Mouse (Mus musculus): ENCODE results near the gene Gltp.

Gltp gene

DNA sequence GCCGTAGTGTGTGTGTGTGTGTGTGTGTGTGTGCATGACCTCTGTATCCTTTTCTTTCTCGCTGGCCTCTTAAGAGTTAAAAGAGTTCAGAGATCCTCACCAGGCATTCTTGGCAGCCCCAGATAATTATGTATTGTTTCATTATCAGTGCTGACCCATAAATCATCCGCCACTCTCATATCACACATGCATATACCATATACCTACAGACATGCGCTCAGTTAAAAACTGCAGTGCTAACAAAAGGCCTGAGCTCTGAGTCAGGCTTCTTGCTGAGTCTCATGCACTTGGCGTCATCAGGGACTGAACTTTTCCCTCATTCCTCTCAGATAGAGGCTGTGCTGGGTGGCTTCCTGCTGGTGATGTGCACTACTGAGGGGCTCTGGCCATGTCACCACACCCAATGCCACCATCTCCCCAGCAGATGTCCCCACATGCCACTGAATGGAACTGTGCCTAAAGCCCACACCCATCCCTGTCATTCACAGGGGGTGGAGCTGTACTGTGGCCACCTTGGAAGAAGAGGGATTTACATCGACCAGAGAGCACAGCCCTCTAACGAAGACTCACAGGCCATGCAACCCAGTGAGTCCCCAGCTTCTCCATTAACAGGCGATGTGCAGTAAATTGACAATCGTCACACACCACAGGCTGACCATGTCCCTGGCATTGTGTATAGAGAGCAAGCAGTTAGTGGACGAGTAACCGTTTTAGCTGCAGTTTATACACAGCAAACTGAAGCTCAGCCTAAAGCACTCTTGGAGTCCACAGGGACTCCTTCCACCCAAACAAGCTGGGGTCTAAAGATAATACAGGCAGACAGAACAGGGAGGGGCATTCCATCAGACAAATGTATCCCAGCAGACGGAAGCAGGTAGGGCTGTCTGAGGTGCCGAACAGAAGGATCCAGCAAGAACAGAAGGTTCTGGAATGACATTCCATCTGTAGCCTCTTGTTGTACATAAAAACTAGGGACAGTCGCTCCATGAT, 11.9 kb upstream of the Gltp start:
- DNase-seq (ENCODE audit: low spot score): no peak

DNA sequence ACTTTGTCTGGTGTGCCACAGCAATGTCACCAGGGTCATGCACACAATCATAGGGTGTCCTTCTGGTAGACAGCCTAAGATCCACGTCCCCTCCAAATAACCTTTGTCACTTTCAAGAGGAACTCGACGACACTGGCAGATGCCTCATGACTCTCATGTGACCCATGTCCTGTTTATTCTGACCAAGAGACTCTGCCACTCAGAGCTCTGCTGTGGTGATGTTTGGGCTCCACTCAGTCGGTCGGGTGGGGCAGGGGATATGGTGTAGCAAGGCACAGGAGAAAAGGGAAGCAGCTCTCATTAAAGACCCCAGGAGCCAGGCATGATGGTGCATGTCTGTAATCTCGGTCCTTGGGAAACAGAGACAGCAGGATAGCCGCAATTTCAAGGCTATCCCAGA, 8.2 kb upstream of the Gltp start:
- no peak for DNase-seq (ENCODE audit: low spot score)

DNA sequence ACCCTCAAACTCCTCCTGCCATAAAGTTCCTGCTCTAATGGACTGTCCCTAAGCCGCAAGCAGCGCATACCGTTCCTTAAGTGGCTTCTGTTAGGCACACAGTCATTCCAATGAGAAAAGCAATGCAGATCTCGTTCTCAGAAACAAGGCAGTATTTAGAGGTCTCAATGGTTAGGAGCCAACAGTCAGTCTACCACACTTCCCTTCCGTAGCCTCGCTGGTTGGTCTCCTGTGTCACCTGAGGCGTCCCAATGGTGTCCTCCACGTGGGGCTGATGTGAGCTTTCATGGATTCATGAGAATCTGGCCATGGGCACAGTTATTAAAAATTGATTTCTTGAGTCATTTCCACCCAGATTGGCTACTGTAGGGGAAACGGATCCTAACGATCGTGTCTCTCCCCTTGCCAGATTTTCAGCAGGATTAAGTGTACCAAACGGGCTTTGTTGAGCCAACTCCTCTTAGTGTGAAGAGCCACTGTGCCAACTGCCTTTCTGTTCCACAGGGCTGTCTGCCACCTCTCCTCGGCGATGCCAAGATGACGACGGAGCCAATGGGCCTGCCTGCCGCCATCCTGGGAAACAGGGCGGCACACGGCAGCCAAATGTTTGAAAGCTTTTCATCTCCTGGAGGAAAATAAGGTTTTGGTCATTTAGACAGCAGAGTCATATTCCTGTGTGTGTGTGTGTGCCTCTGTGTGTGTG, 7.4 kb upstream of the Gltp start:
- DNase-seq (ENCODE audit: low spot score): no peak

DNA sequence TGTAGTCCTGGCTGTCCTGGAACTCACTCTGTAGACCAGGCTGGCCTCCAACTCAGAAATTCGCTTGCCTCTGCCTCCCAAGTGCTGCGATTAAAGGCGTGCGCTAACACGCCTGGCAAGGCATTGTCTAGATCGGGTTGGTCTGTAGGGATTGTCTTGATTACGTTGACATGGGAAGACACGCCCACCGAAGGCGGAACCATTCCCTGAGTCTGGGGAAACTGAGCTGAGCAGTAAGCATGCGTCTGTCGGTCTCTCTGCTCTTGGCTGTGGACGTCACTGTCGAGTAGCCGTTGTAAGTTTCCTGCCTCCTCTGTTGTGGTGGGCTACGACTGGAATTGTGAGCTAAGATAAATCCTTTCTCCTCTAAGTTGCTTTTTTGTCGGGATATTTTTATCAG, 6.2 kb upstream of the Gltp start:
- DNase-seq (ENCODE audit: low spot score): no peak

DNA sequence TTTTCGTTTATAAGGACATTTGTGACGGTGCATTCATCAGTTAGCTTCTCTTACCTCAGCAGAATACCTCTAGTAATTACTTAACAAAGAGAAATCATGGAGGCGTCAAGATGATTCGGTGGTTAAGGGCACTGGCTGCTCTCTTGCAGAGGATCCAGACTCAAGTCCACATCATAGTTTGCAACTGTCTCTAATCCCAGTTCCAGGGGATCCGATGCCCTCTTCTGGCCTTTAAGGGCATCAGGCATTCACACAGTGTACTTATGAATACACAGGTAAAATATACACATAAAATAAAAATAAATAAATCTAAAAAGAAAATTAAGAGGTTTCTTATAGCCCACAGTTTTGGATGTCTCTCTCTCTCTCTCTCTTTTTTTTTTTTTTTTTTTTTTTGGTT, 5.0 kb upstream of the Gltp start:
- no peak for DNase-seq (ENCODE audit: low spot score)

DNA sequence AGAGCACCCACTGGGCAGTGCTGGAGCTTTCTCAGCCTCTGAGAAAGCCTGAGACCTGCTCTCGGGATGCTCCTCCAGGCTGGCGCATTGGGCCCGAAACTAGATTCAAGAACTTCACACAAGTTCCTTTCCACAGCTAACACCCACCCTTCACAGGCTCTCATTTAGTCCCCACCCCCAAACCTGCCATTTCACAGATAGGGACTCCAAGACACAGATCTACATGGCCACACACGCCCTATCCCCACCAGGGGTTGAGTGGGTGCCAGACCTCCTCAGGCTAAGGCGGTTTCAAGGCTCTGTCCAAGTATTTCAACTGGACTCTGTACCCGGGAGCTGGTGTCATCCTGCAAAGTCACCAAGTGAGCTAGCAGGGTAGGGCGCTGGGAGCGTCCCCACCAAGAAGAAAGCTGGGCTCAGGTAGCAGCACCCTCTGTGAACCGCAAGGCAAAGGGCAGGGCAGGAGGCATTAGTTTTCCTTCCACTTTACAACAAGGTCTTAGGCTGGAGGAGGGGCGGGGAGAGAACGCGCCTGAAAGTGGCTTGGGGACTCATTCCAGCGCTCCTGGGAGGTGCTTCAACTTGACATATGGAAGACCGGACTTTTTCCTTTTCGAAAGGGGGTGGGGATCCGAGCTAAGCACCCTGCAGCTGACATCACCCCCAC, 951 bp downstream of the Gltp start:
- no peak for DNase-seq (ENCODE audit: low spot score)

DNA sequence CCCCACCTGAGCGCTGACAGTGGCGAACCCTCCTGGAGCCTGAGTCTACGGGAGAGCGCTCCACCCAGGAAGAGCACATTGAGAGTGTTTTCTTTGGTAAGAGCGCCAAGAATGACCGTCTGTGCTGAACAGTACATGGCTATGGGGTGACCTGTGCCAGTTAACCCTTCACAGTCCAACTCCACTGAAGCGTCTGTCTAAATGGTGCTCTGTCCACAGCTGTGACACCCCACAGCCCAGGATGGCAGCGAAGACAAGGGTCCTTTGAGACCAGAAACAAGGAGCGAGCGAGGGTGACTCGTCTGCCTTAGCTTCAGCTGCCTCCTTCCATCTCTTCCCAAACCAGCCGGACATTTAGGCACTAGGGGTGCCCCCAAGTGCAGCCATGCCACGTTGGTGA, 2.1 kb downstream of the Gltp start:
- no peak for DNase-seq (ENCODE audit: low spot score)

DNA sequence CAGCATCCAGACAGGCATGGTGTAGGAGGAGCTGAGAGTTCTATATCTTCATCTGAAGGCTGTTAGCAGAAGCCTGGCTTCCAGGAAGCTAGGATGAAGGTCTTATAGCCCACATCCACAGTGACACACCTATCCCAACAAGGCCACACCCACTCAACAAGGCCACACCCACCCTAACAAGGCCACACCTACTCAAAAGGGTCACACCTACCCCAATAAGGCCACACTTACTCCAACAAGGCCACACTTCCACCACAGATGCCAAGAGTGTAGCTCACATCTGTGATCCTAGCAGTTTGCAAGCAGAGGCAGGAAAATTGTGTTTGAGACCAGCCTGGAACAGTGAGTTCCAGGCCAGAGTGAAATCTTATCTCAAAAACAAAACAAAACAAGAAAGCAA, 2.9 kb downstream of the Gltp start:
- no peak for DNase-seq (ENCODE audit: low spot score)

DNA sequence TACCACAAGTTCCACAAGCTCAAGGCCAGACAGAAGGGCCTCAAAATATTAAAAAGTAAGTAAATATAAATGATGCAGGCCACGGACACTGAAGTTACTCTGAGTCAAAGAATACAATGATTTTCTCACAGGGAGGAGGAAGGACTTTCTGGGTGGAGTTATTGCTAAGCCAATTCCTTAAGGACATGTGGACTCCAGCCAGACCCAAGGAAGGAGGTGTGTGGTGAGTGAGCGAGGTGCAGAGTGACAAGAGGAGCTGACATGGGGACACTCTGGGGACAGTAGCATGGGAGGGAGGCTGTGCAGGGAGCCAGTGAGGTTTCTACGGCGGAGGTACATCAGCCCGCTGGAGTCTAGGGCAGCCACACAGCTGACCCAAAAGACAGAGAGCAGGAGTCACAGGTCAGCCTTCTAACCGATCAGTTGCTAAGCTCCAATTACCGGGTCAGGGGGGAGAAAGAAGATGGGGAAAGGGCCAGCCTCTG, 4.0 kb downstream of the Gltp start:
- DNase-seq (ENCODE audit: low spot score): no peak

DNA sequence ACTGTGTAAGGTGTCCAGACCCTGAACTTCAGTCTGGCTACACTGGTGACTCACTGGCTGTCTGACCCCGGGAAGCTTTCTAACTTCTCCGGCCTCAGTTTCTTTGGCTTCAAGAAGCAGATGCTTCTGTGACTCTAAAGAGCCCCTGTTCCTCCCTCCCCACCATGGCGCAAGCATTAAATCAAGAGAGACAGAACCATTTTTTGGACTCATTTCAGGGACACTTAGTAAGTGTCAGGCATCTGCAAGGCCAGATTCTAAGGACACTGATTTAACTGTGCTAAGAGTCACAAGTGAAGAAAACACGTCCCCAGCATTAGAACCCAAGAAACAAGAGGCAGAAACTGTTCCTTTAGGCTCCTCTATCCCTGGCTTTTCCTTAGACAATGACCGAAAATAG, 4.8 kb downstream of the Gltp start:
- no peak for DNase-seq (ENCODE audit: low spot score)

DNA sequence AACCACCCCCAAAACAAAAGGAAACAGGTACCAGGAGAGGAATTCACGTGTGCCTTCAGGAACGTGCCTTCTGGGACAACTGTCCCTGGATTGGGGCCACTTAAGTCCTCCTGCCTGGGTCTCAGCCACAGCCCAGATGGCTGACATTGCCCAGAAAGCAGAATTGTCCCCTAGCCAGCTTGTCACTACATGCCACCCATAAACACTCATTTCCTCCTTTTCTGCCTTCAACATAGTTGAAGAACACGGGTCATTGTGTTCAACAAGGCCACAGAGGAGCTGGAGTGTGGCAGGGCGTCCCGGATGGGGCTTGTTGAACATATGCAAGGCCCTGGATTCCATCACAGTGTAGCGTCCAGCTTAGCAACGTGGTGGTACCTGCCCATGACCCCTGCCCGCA, 9.1 kb downstream of the Gltp start:
- no peak for DNase-seq (ENCODE audit: low spot score)

DNA sequence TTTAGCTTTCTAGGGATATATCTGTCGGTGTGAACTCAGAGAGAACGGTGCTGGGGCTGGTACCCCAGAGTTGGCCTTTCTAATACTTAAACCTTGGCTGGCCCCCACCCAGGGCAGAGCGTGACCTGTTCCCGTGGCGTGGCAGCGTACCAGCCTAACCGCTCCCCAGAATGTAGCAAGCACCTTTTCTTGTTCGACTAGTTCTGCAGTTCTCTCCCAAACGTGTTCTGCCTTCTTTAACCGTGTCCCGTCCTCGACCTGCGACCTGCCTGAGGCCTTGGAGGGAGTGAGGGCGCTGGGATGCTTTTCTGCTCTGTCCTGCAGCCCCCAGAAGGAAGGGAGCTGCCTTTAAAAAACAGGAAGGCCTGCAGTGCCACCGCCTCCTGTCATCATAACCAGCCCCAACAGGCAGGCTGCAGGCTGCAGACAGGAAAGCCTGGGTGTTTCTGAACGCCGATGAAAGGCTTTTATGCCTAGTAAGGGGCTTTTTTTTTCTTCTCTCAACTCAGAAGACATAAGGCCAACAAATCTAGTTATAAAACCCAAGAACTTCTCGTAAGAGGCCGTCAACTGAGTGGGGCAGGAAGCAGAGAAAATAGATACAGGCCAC, 10.0 kb downstream of the Gltp start:
- DNase-seq (ENCODE audit: low spot score): no peak

DNA sequence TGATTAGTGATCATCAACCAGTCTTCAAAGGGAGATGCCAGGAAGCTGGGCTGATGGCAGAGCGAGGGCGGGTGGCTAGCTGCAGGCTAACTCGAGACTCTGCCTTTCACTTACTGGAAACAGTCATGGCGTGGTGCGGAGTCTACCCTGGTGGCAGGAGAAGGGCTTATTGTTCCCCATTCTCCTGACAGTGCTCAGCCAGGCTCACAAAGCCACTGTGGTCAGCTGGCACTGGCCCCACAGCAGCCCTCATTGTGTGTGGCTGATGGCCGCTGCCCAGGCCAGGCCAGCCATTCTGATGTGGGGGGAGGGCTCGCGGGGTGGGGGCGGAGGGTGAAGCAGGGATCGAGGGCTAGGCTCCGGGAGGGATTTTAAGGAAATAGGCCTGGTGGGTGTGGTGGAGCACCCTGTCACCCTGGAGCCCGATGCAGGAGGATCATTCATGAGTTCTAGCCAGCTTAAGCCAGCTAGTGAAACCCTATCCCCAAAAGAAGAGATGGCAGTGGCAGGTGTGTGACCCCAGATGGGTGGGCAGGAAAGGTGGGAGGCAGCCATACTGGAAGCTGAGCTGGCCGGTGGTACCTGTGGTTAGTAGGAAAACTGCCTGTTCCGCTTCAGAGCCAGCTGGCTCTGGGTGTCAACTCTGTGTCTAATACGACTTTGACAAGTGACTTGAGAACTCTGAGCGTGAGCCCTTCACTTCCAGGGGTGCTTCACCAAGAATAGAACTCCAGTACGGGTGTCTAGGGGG, 10.8 kb downstream of the Gltp start:
- DNase-seq (ENCODE audit: low spot score): no peak

DNA sequence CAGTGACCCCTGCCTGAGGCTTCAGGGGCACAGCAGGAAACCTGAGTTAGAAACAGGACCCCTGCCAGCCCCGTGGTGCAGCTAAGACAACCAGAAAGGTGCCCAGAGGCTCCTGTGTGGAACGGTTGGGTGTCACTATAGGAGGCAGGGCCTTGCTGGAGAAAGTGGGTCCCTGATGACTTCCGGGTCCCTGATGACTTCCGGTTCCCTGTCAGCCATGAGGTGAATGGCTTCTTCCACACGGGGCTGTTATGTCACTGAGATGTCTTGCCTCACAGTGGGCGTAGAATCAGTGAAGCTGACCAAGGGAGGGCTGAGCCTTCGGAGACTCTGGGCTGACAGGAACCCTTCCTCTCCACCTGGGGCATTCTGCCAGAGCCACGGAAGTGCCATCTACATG, 16.2 kb downstream of the Gltp start:
- no peak for DNase-seq (ENCODE audit: low spot score)

DNA sequence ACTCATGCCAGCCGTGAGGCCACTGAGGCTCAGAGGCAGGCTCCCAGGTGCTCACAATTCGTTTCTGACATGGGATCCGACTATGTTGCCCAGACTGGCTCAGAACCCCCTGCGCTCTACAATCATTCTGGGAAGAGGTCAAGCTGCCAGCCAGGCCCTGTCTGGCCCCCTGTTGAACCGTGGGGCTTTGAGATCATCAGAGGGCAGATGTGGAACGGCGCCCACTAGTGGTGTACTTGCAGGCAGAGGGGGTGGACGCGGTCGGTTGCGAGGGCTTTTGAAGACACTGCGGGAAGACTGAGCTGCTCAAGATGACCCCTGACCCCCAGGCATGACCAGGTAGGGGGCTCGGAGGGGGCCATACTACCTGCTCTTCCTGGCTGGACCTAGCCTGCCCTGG, 17.7 kb downstream of the Gltp start:
- DNase-seq (ENCODE audit: low spot score): no peak

DNA sequence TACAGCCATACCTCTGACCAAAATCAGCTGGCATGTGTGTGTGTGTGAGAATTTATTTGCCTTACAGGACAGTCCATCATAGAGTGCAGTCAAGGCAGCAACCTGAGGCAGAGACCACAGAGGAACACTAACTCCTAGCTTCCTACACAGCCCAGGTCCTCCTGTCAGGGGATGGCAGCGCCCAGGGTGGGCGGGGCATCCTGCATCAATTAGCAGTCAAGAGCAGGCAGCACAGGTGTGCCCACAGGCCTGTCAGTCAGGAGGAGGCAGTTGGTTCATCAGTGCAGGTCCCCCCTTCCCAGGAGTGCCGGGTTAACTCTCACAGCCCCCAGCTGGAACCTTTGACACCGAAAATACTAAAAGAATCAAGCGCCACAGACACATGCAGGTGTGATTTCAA, 21.8 kb downstream of the Gltp start:
- DNase-seq (ENCODE audit: low spot score): no peak

DNA sequence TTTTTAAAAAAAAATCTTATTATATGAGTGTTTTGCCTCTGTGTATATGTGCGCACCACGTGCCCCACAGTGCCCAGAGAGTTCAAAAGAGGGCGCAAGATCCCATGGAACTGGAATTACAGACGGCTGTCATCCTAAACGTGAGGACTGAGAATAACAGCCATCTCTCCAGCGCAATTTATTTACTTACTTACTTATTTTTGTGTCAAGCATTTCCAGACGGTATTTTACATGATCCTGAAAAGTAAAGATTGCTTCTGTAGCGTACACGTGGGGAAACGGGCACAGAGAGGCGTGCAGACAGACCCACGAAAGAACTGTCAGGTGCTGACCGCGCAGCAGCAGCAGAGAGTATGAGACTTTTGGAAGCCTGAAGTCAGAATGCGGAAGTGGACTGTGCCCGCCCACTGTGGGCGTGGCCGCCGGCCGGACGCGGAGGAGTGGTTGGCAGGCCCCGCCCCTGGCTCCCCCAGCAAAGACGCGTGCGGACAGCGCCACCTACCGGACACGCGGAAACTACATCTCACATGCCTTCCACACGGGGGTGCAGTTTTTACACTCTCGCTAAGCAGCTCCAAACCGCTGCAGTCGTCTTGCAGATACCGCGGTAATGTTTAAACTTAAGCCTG, 23.4 kb downstream of the Gltp start:
- DNase-seq (ENCODE audit: low spot score): peak; percentile 100

DNA sequence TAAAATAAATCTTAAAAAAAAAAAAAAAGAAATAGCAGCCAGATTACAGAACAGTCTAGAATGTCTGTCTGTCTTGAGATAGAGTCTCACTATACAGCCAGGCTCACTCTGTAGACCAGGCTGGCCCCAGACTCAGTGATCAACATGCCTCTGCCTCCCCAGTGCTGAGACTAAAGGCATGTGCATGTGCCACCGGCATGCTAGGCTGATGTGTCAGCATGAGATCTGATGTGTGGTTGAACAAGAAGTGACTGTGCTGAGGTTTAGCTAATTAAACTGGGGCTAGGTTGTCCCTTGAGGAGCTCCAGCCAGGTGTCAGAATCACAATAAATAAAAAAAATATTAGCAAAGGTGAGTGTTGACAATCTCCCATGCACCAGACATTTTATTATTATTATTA, 24.1 kb downstream of the Gltp start:
- DNase-seq (ENCODE audit: low spot score): no peak

DNA sequence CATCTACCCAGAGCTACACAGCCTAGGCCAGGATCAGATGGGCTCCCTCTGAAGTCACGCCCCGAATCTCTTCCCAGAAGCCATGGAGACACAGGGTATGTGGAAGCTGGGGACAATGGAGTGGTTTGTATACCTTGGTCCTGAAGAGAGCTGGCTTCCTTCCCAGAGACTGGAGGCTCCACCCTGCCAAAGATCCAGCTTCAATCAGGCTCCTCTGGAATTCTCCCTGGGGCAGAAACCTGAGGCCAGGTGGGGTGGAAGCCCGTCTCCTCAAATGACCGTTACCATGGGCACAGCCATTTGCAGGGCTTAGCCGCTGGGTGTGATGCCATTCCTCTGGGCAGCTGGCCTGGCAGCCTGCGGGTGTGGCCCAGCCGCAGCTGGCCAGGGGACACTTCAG, 26.0 kb downstream of the Gltp start:
- no peak for DNase-seq (ENCODE audit: low spot score)

DNA sequence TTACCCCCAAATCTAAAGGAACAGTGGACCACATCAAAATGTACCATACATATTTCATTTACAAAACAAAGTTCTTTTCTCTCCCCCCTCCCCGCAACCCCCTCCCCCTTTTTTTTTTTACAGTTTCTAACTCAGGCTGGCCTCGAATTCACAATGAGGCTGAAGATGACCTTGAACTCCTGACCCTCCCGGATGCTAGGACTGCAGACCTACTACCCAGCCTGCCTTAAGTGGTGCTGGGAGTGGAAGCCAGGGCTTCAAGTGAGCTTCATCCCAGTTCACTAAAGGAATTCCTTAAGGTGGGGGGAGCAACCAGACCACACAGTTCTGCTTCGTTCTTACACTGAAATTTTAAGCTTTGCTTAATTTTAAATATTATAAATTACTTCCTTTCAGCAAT, 26.6 kb downstream of the Gltp start:
- DNase-seq (ENCODE audit: low spot score): no peak

DNA sequence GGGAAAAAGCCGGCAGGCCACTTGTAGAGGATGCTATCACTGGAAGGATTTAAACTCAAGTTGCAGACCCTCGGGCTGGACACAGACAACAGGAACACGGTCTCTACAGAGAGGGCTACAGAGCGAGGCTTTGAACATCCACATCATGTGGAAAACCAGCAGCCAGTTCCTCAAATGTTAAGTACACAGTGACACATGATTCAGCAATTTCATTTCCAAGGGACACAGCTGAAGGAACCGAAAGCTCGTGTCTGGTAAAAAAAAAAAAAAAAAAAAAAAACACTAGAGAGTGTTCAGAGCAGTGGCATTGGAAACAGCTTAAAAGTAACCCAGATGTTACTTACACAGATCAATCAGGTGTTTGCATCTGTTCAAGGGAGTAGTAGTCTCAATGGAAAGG, 29.8 kb downstream of the Gltp start:
- no peak for DNase-seq (ENCODE audit: low spot score)

Measured in ovary, postnatal 10 days (tissue).